Mouse (Mus musculus) MEL (cell line): ENCODE results near the gene Snx17. TPM values are rescaled to one million over a fixed set of nuclear protein-coding genes. Genes with fewer than 3 reads are reported as not detected.

ENCODE experiments used
- DNase-seq: peaks from one replicate; pipeline ENCODE4 v3.0.0; 2011; ENCODE audit warnings: low read depth, low spot score
- H3K27ac ChIP-seq: 2 replicates; pipeline ENCODE4 v1.5.1; 2012; ENCODE audit warnings: low read depth, mild to moderate bottlenecking, control low read depth, low read length, moderate library complexity; ENCODE audit not compliant: control insufficient read depth
- H3K27me3 ChIP-seq, 2 experiments: fragments of 150-350 bp in 1 of 2; sonication (generic) in 1 of 2; 2 replicates each; pipeline ENCODE4 v1.6.1; 2012; ENCODE audit warnings: low read length in 2 of 2, mild to moderate bottlenecking in 2 of 2, improper control_type of control experiment in 1 of 2, moderate library complexity in 1 of 2; ENCODE audit not compliant: insufficient read depth in 2 of 2, control insufficient read depth in 1 of 2
- H3K36me3 ChIP-seq, 2 experiments: 2 replicates each; pipeline ENCODE4 v1.6.1; 2012 to 2014; ENCODE audit warnings: low read length in 2 of 2, improper control_type of control experiment in 1 of 2, inconsistent platforms in 1 of 2, mild to moderate bottlenecking in 1 of 2; ENCODE audit not compliant: insufficient read depth in 2 of 2, control insufficient read depth in 1 of 2
- H3K4me1 ChIP-seq, 2 experiments: fragments of 150-350 bp in 1 of 2; sonication (generic) in 1 of 2; 2 replicates each; pipeline ENCODE4 v1.6.1; 2012; ENCODE audit warnings: low read length in 2 of 2, improper control_type of control experiment in 1 of 2, mild to moderate bottlenecking in 1 of 2; ENCODE audit not compliant: insufficient read depth in 2 of 2, control insufficient read depth in 1 of 2
- H3K4me3 ChIP-seq, 2 experiments: fragments of 150-350 bp in 1 of 2; sonication (generic) in 1 of 2; 2 replicates each; pipeline ENCODE4 v1.5.1; 2012; ENCODE audit warnings: low read depth in 2 of 2, low read length in 2 of 2, mild to moderate bottlenecking in 2 of 2, moderate library complexity in 2 of 2, control low read depth in 1 of 2, improper control_type of control experiment in 1 of 2; ENCODE audit not compliant: control insufficient read depth in 1 of 2, insufficient read depth in 1 of 2
- H3K79me2 ChIP-seq: 2 replicates; pipeline ENCODE4 v1.6.1; 2012; ENCODE audit warnings: mild to moderate bottlenecking, low read length, moderate library complexity; ENCODE audit not compliant: control insufficient read depth, poor library complexity, insufficient read depth
- H3K9ac ChIP-seq: 2 replicates; pipeline ENCODE4 v1.6.1; 2012; ENCODE audit warnings: low read depth, mild to moderate bottlenecking, control low read depth, low read length, moderate library complexity; ENCODE audit not compliant: control insufficient read depth, poor library complexity, severe bottlenecking
- H3K9me3 ChIP-seq: fragments of 150-350 bp; sonication (generic); replicated peaks from 2 replicates; pipeline ENCODE4 v1.6.1; 2012; ENCODE audit warnings: mild to moderate bottlenecking, low read length, improper control_type of control experiment, moderate library complexity; ENCODE audit not compliant: insufficient read depth
- BHLHE40 ChIP-seq: IDR thresholded peaks from 2 replicates; pipeline ENCODE4 v1.6.1; 2012; ENCODE audit warnings: low read depth, mild to moderate bottlenecking, inconsistent platforms, low read length, improper control_type of control experiment, borderline replicate concordance
- CTCF ChIP-seq, 3 experiments: IDR thresholded peaks in 2 of 3; conservative IDR thresholded peaks in 1 of 3; 2 replicates each; pipeline ENCODE4 v1.5.1; 2011 to 2012; ENCODE audit warnings: low read length in 3 of 3, low read depth in 2 of 3, mild to moderate bottlenecking in 2 of 3, improper control_type of control experiment in 1 of 3, inconsistent platforms in 1 of 3, mixed read lengths in 1 of 3, moderate library complexity in 1 of 3; ENCODE audit not compliant: control insufficient read depth in 1 of 3, insufficient read depth in 1 of 3, poor library complexity in 1 of 3, severe bottlenecking in 1 of 3
- EP300 ChIP-seq, 2 experiments: IDR thresholded peaks; 2 replicates each; pipeline ENCODE4 v1.6.1; 2011; ENCODE audit warnings: improper control_type of control experiment in 2 of 2, low read length in 2 of 2, low read depth in 1 of 2, mild to moderate bottlenecking in 1 of 2
- ETS1 ChIP-seq: IDR thresholded peaks from 2 replicates; pipeline ENCODE4 v1.6.1; 2012; ENCODE audit warnings: low read depth, mild to moderate bottlenecking, inconsistent platforms, low read length, improper control_type of control experiment, moderate library complexity
- GATA1 ChIP-seq: IDR thresholded peaks from 2 replicates; pipeline ENCODE4 v1.6.1; 2011; ENCODE audit warnings: low read depth, low read length, improper control_type of control experiment
- HCFC1 ChIP-seq: IDR thresholded peaks from 2 replicates; pipeline ENCODE4 v1.6.1; 2012; ENCODE audit warnings: low read depth, mild to moderate bottlenecking, inconsistent platforms, low read length, improper control_type of control experiment, moderate library complexity
- KAT2A ChIP-seq: conservative IDR thresholded peaks from 2 replicates; pipeline ENCODE4 v1.6.1; 2012; ENCODE audit warnings: low read depth, low read length, improper control_type of control experiment, inconsistent platforms
- MAFK ChIP-seq: IDR thresholded peaks from 2 replicates; pipeline ENCODE4 v1.6.1; 2011; ENCODE audit warnings: low read depth, mild to moderate bottlenecking, low read length, improper control_type of control experiment, borderline replicate concordance
- MAZ ChIP-seq: IDR thresholded peaks from 2 replicates; pipeline ENCODE4 v1.6.1; 2012; ENCODE audit warnings: low read depth, mild to moderate bottlenecking, inconsistent platforms, low read length, improper control_type of control experiment
- MEF2A ChIP-seq: IDR thresholded peaks from 2 replicates; pipeline ENCODE4 v1.6.1; 2014; ENCODE audit warnings: low read depth, mild to moderate bottlenecking, inconsistent platforms, low read length, improper control_type of control experiment; ENCODE audit not compliant: poor library complexity, insufficient replicate concordance, severe bottlenecking; ENCODE audit errors: extremely low read depth
- MXI1 ChIP-seq: IDR thresholded peaks from 2 replicates; pipeline ENCODE4 v1.6.1; 2011; ENCODE audit warnings: mild to moderate bottlenecking, low read depth, low read length, improper control_type of control experiment
- MYC ChIP-seq: IDR thresholded peaks from 2 replicates; pipeline ENCODE4 v1.6.1; 2011; ENCODE audit warnings: low read depth, mild to moderate bottlenecking, low read length, improper control_type of control experiment, moderate library complexity
- NRF1 ChIP-seq: IDR thresholded peaks from 2 replicates; pipeline ENCODE4 v1.6.1; 2014; ENCODE audit warnings: low read depth, mild to moderate bottlenecking, inconsistent platforms, low read length, improper control_type of control experiment, moderate library complexity; ENCODE audit not compliant: poor library complexity, insufficient read depth, severe bottlenecking
- RCOR1 ChIP-seq: IDR thresholded peaks from 2 replicates; pipeline ENCODE4 v1.6.1; 2012; ENCODE audit warnings: low read depth, mild to moderate bottlenecking, inconsistent platforms, low read length, improper control_type of control experiment
- SIN3A ChIP-seq: IDR thresholded peaks from 2 replicates; pipeline ENCODE4 v1.6.1; 2012; ENCODE audit warnings: low read length, improper control_type of control experiment, inconsistent platforms
- TAL1 ChIP-seq: IDR thresholded peaks from 2 replicates; pipeline ENCODE4 v1.6.1; 2012; ENCODE audit warnings: mild to moderate bottlenecking, inconsistent platforms, low read length, moderate library complexity, mixed read lengths
- TCF12 ChIP-seq: IDR thresholded peaks from 2 replicates; pipeline ENCODE4 v1.6.1; 2014; ENCODE audit warnings: low read depth, mild to moderate bottlenecking, inconsistent platforms, low read length, improper control_type of control experiment, moderate library complexity
- USF1 ChIP-seq: IDR thresholded peaks from 2 replicates; pipeline ENCODE4 v1.6.1; 2014; ENCODE audit warnings: low read depth, mild to moderate bottlenecking, inconsistent platforms, low read length, improper control_type of control experiment, moderate library complexity
- USF2 ChIP-seq, 2 experiments: IDR thresholded peaks; 2 replicates each; pipeline ENCODE4 v1.6.1; 2011 to 2012; ENCODE audit warnings: improper control_type of control experiment in 2 of 2, low read length in 2 of 2, borderline replicate concordance in 1 of 2, inconsistent platforms in 1 of 2, low read depth in 1 of 2, mild to moderate bottlenecking in 1 of 2; ENCODE audit not compliant: insufficient read depth in 1 of 2
- ZKSCAN1 ChIP-seq: IDR thresholded peaks from 2 replicates; pipeline ENCODE4 v1.6.1; 2012; ENCODE audit warnings: low read depth, mild to moderate bottlenecking, inconsistent platforms, low read length, improper control_type of control experiment, moderate library complexity
- ZNF384 ChIP-seq: IDR thresholded peaks from 2 replicates; pipeline ENCODE4 v1.6.1; 2012; ENCODE audit warnings: low read depth, mild to moderate bottlenecking, inconsistent platforms, low read length, improper control_type of control experiment
- polyA plus RNA-seq, 2 experiments: library from polyadenylated mRNA; stranded (reverse) in 1 of 2; unstranded in 1 of 2; fragments of >175 nt in 1 of 2; fragments of >200 nt in 1 of 2; gene quantifications; 2 replicates each; pipeline versions ENCODE4 v1.2.1 to v1.2.4; 2012; ENCODE audit warnings: low replicate concordance in 2 of 2, low read depth in 1 of 2; ENCODE audit not compliant: insufficient read length in 2 of 2, insufficient read depth in 1 of 2, missing spikeins in 1 of 2
- total RNA-seq: library from RNA; depleted of rRNA; stranded (reverse); fragments of 300-350 nt; gene quantifications from 2 replicates; pipeline ENCODE4 v1.2.3, GENCODE M21; 2012

Snx17 gene
- total and polyA plus RNA-seq, 3 experiments: 85.1 to 85.6 TPM; not detected in 1

GRCm38 (mm10) chr5:31181183-31181770, 11.8 kb upstream of the Snx17 start:
- H3K27ac ChIP-seq: no peak overlapping the region
- peak overlapping the region in 1 of 2 experiments; percentile 85; a peak in 2 of 4 replicates for H3K4me3 ChIP-seq
- H3K4me1 ChIP-seq: peaks cover 19 to 27% of the 10 kb centered on the region in 2 experiments
- no peaks in the 10 kb centered on the region for H3K27me3 ChIP-seq
- H3K36me3 ChIP-seq: peaks cover 2 to 38% of the 10 kb centered on the region in 2 experiments; a peak in 3 of 4 replicates
- H3K9me3 ChIP-seq: no peaks in the 10 kb centered on the region
- TF ChIP-seq NRF1 (no peak), ZKSCAN1 (no peak), BHLHE40 (no peak), ETS1 (no peak), CTCF (IDR thresholded peaks at IDR 0.05 in 2 of 3, conservative IDR thresholded peaks at IDR 0.05 in 1 of 3; ENCODE audit: control insufficient read depth in 1 of 3, insufficient read depth in 1 of 3, low read depth in 2 of 3, low read length in 3 of 3, poor library complexity in 1 of 3, severe bottlenecking in 1 of 3) (no peak), MAZ (no peak), EP300 (IDR thresholded peaks at IDR 0.05; ENCODE audit: low read depth in 1 of 2, low read length in 2 of 2) (no peak), USF1 (no peak), KAT2A (no peak), MXI1 (no peak), USF2 (IDR thresholded peaks at IDR 0.05; ENCODE audit: borderline replicate concordance in 1 of 2, insufficient read depth in 1 of 2, low read depth in 1 of 2, low read length in 2 of 2) (no peak)
- DNase-seq: no peak
- H3K9ac ChIP-seq: no peak overlapping the region; the same call in 1 of the 2 replicates
- H3K79me2 ChIP-seq: peaks cover 33% of the 10 kb centered on the region

GRCm38 (mm10) chr5:31183678-31184077, 9.3 kb upstream of the Snx17 start:
- Histone ChIP-seq H3K9me3 (no peaks in the 10 kb centered on the region), H3K27ac (no peak overlapping the region), H3K36me3 (peaks cover 5 to 28% of the 10 kb centered on the region in 2 experiments), H3K27me3 (no peaks in the 10 kb centered on the region), H3K79me2 (peaks cover 15% of the 10 kb centered on the region), H3K4me1 (peaks cover 16 to 23% of the 10 kb centered on the region in 2 experiments), H3K4me3 (0 out of 4 replicates have a peak overlapping the region, but pooled peaks of 1 of the 2 experiments have one; percentile 12), H3K9ac (no peak overlapping the region)
- TF ChIP-seq MAFK (0 out of 2 replicates have a peak, but pooled peaks have one; percentile 23), TCF12 (peak; percentile 84), GATA1 (peak; percentile 78), USF2 (IDR thresholded peaks at IDR 0.05; ENCODE audit: borderline replicate concordance in 1 of 2, insufficient read depth in 1 of 2, low read depth in 1 of 2, low read length in 2 of 2) (no peak), EP300 (IDR thresholded peaks at IDR 0.05; ENCODE audit: low read depth in 1 of 2, low read length in 2 of 2) (peak; percentile 61 to 74), MYC (0 out of 2 replicates have a peak, but pooled peaks have one; percentile 26), RCOR1 (no peak), HCFC1 (peak; percentile 25; the same call in 1 of the 2 replicates), ETS1 (peak; percentile 69), SIN3A (peak; percentile 58), TAL1 (peak; percentile 59), ZNF384 (peak; percentile 89), MEF2A (no peak)
- peak; percentile 75 for DNase-seq
